Mouse (Mus musculus) cortical plate, adult 2 months (tissue): Measurements from ENCODE around the gene Esam. TPM values are rescaled to one million over a fixed set of nuclear protein-coding genes. Genes with fewer than 3 reads are reported as not detected.

ENCODE experiments used
- H3K27ac ChIP-seq: fragments of 200-500 bp; 2 replicates; pipeline ENCODE4 v1.5.1; 2012; ENCODE audit warnings: low read length, control low read depth, inconsistent platforms; ENCODE audit not compliant: insufficient read depth
- H3K4me1 ChIP-seq: fragments of 200-500 bp; 2 replicates; pipeline ENCODE4 v1.6.1; 2011; ENCODE audit warnings: low read length; ENCODE audit not compliant: control insufficient read depth, insufficient read depth
- H3K4me3 ChIP-seq: fragments of 200-500 bp; 2 replicates; pipeline ENCODE4 v1.5.1; 2011; ENCODE audit warnings: mild to moderate bottlenecking, low read length, control low read depth; ENCODE audit not compliant: insufficient read depth
- CTCF ChIP-seq: fragments of 200-500 bp; IDR thresholded peaks from 2 replicates; pipeline ENCODE4 v1.5.1; 2011; ENCODE audit warnings: mild to moderate bottlenecking, control low read depth, low read length; ENCODE audit not compliant: insufficient read depth; ENCODE audit errors: extremely low read depth
- POLR2A ChIP-seq: fragments of 200-500 bp; IDR thresholded peaks from 2 replicates; pipeline ENCODE4 v1.6.1; 2011; ENCODE audit warnings: mild to moderate bottlenecking, low read length, control low read depth; ENCODE audit not compliant: insufficient read depth; ENCODE audit errors: extremely low read depth
- polyA plus RNA-seq: library from polyadenylated mRNA; depleted of rRNA; stranded (reverse); fragments of >200 nt; gene quantifications from 2 replicates; pipeline ENCODE4 v1.2.3, GENCODE M21; 2012

Esam gene
- polyA plus RNA-seq, 1 experiment, result 35.1 TPM

DNA sequence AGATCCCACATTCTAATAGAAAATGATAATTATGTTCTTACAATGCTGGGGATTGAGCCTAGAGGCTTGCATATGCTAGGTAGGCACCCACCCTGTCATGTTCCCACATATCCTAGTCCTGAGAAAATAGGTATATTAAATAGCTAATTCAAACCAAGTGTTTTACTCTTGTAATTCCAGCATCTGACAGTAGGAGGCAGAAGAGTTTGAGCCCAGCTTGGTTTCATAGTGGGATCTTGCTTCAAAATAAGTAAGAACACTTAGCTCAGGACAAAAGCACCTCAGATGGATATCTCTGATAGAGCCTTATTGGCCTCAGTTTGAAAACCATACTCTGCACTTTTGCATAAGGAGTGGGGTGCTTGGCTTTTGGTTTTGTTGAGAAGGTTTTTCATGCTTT lies 23.5 kb upstream of the Esam start:
- TF ChIP-seq POLR2A, result no peak
- TF ChIP-seq CTCF, result no peak
- no peak overlapping the region for H3K27ac ChIP-seq
- no peak overlapping the region for H3K4me3 ChIP-seq
- peaks cover 1% of the 10 kb centered on the region for H3K4me1 ChIP-seq

DNA sequence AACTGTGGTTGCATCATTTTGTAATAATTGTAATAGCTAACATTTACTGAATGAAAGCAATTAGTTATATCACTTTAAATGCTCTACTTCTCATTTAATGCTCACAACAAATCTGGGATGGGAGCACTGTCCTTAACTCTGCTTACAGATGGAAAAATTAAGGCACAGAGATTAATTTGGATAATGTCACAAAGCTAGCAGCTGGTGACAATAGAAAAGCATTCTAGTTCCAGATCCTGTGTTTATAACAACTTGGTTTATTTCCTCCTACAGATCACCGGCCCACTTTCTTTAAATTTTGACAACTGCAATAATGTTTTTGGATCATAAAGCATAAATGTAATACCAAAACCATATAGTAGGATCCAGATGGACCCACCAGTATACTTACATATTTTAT lies 21.9 kb upstream of the Esam start:
- peaks cover 1% of the 10 kb centered on the region for H3K4me1 ChIP-seq
- no peak overlapping the region for H3K4me3 ChIP-seq
- TF ChIP-seq CTCF (no peak), POLR2A (no peak)
- H3K27ac ChIP-seq, result no peak overlapping the region

DNA sequence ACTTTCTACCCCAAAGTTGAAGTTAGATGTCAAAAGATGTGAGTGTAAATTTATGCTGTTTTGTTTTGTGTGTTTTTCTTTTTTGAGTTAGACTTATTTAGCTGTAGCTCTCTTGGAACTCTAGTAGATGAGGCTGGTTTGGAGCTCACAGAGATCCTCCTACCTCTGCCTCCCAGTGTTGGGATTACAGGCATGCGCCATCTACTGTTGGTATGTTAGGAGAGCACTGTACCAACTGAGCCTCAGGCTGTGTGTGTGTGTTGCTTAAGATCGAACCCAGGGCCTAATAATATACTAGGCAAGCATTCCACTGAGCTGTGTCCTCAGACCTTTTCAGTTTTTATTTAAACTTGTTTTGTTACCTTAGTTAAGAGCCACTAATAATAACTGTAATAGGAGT lies 15.8 kb upstream of the Esam start:
- TF ChIP-seq POLR2A (no peak), CTCF (0 out of 2 replicates have a peak, but pooled peaks have one; percentile 7)
- H3K27ac ChIP-seq, result no peak overlapping the region
- H3K4me1 ChIP-seq, result peaks cover 4% of the 10 kb centered on the region; the same call in 1 of the 2 replicates
- H3K4me3 ChIP-seq, result no peak overlapping the region

GRCm38 (mm10) chr9:37514456-37514855 lies 13.4 kb upstream of the Esam start:
- no peak overlapping the region for H3K27ac ChIP-seq
- TF ChIP-seq CTCF (no peak), POLR2A (no peak)

DNA sequence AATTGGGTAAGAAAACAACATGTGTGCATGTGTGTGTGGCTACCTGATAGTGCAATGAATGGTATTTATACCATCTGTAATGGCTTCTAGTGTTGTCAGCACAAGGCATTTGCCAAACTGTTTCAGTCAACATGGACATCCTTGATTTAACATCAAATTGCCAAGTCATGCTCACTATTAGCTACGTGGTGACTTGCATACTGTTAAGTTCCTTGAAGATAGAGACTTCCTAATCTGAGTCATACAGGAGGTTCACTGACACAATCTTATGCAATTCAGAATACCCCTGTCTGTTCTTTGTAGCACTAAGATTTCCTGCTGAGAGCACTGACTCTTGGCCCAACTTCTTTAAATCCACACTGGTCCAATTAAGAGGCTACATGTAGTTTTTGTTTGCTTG lies 10.4 kb upstream of the Esam start:
- no peak for TF ChIP-seq CTCF
- TF ChIP-seq POLR2A, result no peak
- no peak overlapping the region for H3K4me3 ChIP-seq
- no peak overlapping the region; the same call in 1 of the 2 replicates for H3K27ac ChIP-seq
- H3K4me1 ChIP-seq, result peaks cover 7% of the 10 kb centered on the region

More at GRCm38 (mm10) chr9:37514456-37514855, 13.4 kb upstream of the Esam start:
- Histone ChIP-seq H3K4me1 (peaks cover 7% of the 10 kb centered on the region), H3K4me3 (no peak overlapping the region)

DNA sequence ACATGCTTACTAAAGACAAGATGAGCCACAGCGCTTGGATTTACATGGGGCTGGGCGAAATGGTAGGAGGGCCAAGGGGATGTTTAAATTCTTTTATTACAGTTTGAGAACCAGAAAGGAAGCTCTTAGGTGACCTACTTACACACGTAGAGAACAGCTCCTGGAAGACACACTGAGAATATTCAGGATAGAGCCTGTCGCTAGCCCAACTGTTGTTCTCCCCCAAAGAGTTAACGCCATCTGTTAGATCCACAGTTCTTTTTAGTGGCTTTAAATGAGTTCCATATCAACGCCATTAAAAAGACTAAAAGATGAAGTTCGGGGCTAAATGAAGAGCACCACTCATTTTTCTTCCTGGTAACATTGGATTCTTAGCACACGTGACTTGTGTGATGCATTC lies 8.9 kb upstream of the Esam start:
- H3K27ac ChIP-seq, result peak overlapping the region; percentile 89
- no peak overlapping the region for H3K4me3 ChIP-seq
- TF ChIP-seq CTCF, result no peak
- TF ChIP-seq POLR2A, result no peak
- H3K4me1 ChIP-seq, result peaks cover 7% of the 10 kb centered on the region

- no peak overlapping the region for H3K27ac ChIP-seq
These were observed 7.9 kb upstream of the Esam start for GRCm38 (mm10) chr9:37519995-37520394.

GRCm38 (mm10) chr9:37525461-37525860 lies 2.4 kb upstream of the Esam start:
- H3K4me3 ChIP-seq, result no peak overlapping the region
- TF ChIP-seq POLR2A, result no peak
- no peak for TF ChIP-seq CTCF
- no peaks in the 10 kb centered on the region for H3K4me1 ChIP-seq
- no peak overlapping the region for H3K27ac ChIP-seq

More at GRCm38 (mm10) chr9:37519995-37520394, 7.9 kb upstream of the Esam start:
- no peak overlapping the region for H3K4me3 ChIP-seq
- TF ChIP-seq CTCF (no peak), POLR2A (no peak)
- peaks cover 7% of the 10 kb centered on the region for H3K4me1 ChIP-seq

DNA sequence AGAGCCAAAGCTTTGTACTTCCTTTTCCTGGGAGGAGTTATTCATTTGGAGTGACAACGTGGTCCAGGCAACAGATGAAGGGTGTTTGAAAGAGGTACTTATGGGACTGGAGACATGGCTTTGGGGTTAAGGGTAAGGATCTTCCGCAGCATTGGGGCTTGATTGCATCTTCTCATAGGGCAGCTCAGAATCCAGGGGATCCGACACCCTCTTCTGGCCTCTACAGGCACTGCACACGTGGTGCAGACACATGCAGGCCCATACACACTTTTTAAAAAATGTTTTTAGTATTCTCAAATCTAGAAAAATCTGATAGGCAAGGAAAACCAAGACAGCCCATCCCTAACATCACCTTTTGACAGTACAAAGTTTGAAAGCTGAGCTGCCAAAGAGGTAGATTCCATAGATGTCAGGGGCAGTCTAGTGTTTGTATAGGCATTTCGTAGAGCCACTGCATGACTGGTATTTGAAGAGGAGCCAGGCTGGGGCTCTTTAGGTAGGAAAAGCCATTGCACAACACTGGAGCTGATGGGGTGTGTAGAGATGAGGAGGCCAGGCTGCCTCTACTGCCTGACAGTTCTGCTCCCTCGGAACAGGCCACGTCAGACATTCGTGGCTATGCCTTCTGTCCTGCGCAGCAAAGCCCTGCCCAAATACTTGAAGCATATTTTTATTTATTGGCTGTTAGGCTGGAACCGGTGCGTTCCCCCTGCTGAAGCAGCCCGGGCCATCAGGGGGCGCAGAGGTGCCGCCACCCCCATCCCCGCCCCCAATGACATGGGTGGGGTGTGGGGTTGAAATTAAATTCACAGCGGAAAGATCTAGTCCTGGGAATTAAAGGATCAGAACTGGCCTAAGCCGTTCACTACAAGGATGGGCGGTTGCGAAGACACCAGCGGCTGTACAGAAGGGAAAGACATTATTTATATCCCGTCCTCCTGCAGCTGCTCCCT lies 1.2 kb upstream of the Esam start:
- peaks cover 2% of the 10 kb centered on the region; the same call in 1 of the 2 replicates for H3K4me1 ChIP-seq
- TF ChIP-seq POLR2A (no peak), CTCF (0 out of 2 replicates have a peak, but pooled peaks have one; percentile 1)
- H3K4me3 ChIP-seq, result peak overlapping the region; percentile 12; the same call in 1 of the 2 replicates
- H3K27ac ChIP-seq, result no peak overlapping the region

DNA sequence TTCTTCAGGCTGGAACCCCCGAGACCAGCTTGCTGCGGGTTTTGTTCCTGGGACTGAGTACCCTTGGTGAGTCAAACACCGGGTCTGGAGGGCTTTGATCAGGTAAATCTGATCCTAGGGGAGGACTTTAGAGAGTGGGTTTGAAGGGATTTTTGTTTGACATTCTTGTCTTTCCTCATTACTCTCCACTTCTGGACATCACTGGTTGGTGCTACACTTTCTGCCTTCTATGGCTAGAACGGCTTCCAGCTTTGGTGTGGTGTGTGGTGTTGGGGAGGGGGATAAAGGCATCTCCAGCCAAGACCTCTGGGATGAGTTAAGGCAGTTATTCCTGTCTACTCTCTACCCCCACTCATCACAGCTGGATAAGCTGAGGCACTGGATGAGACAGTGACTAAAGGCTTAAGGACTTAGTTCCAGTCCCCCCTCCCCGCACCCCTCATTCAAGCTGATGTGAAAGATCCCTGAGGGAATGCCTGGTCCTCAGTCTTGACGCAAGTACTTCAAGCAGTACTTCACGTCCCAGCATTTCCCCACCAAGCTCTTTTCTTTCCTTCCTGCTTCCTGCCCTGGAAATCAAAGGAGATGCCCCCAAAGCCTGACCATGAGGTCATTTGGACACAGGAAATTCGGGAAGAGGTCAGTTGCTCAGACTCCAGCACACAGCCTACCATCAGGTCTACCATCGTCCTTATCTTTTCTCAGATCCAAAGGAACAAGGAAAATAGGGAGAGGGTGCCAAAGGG lies 520 bp downstream of the Esam start:
- Histone ChIP-seq H3K27ac (peak overlapping the region; percentile 13), H3K4me1 (peaks cover 2% of the 10 kb centered on the region; the same call in 1 of the 2 replicates), H3K4me3 (peak overlapping the region; percentile 30)
- TF ChIP-seq CTCF, result no peak
- TF ChIP-seq POLR2A, result no peak
